Mouse (Mus musculus) cerebellum, adult 2 months (tissue): ENCODE results near the gene Anapc10.

Source experiments
- CTCF ChIP-seq: fragments of 200-500 bp; IDR thresholded peaks from 2 replicates; pipeline ENCODE4 v1.5.1; 2011; ENCODE audit warnings: low read depth, mild to moderate bottlenecking, control low read depth, low read length, moderate library complexity, borderline replicate concordance; ENCODE audit not compliant: insufficient read depth
- POLR2A ChIP-seq: fragments of 200-500 bp; IDR thresholded peaks from 2 replicates; pipeline ENCODE4 v1.6.1; 2011; ENCODE audit warnings: low read length, control low read depth, borderline replicate concordance; ENCODE audit not compliant: insufficient read depth

GRCm38 (mm10) chr8:79676461-79676860, 35.2 kb upstream of the Anapc10 start:
- TF ChIP-seq CTCF (no peak), POLR2A (no peak)
